Mouse (Mus musculus) CD8-positive naive resting alpha-beta T cell, adult 2 months (primary cell): ENCODE results near the gene Upk3bl.
"Not testable (repeated sequence)": the region's sequence is repeated elsewhere in the genome, so short reads cannot be mapped to it uniquely, and the experiment has no call there.

ENCODE experiments used
- DNase-seq, 2 experiments: peaks; one replicate each; pipeline ENCODE4 v3.0.0; 2022; ENCODE audit warnings: low read depth in 2 of 2, low spot score in 2 of 2

Upk3bl gene

GRCm38 (mm10) chr5:136045987-136046386, 8.3 kb upstream of the Upk3bl start:
- DNase-seq: peak; percentile 68 to 86

- not testable (repeated sequence) for DNase-seq
Observed at GRCm38 (mm10) chr5:136048541-136048940, 5.8 kb upstream of the Upk3bl start.

GRCm38 (mm10) chr5:136049926-136050325, 4.4 kb upstream of the Upk3bl start:
- DNase-seq: no peak

GRCm38 (mm10) chr5:136051231-136052085, 2.8 kb upstream of the Upk3bl start:
- no peak for DNase-seq

- DNase-seq: no peak
Observed at GRCm38 (mm10) chr5:136052861-136053655, 1.2 kb upstream of the Upk3bl start.

GRCm38 (mm10) chr5:136056062-136056461, 1.8 kb downstream of the Upk3bl start:
- no peak for DNase-seq

GRCm38 (mm10) chr5:136057085-136057484, 2.8 kb downstream of the Upk3bl start:
- no peak for DNase-seq

- DNase-seq: peak; percentile 46 to 51
Observed at GRCm38 (mm10) chr5:136061567-136061966, 7.3 kb downstream of the Upk3bl start.

- no peak for DNase-seq
Observed at GRCm38 (mm10) chr5:136063920-136064319, 9.6 kb downstream of the Upk3bl start.

GRCm38 (mm10) chr5:136066404-136067148, 12.3 kb downstream of the Upk3bl start:
- DNase-seq: not testable (repeated sequence)

GRCm38 (mm10) chr5:136069411-136069810, 15.1 kb downstream of the Upk3bl start:
- no peak for DNase-seq

GRCm38 (mm10) chr5:136073051-136073450, 18.8 kb downstream of the Upk3bl start:
- no peak for DNase-seq

GRCm38 (mm10) chr5:136073526-136073925, 19.2 kb downstream of the Upk3bl start:
- DNase-seq: no peak

- DNase-seq: no peak
Observed at GRCm38 (mm10) chr5:136075076-136075475, 20.8 kb downstream of the Upk3bl start.

- no peak for DNase-seq
Observed at GRCm38 (mm10) chr5:136076284-136076683, 22.0 kb downstream of the Upk3bl start.

- DNase-seq: no peak
Observed at GRCm38 (mm10) chr5:136077001-136077550, 22.8 kb downstream of the Upk3bl start.

- no peak for DNase-seq
Observed at GRCm38 (mm10) chr5:136078136-136078535, 23.8 kb downstream of the Upk3bl start.

GRCm38 (mm10) chr5:136082345-136082744, 28.1 kb downstream of the Upk3bl start:
- peak in 1 of 2 experiments; percentile 23 for DNase-seq

- DNase-seq: peak; percentile 82 to 93
Observed at GRCm38 (mm10) chr5:136083669-136084107, 29.4 kb downstream of the Upk3bl start, which contains the start of gene Rasa4. TSS of gene Rasa4 (plus strand) at chr5:136083916.

- peak in 1 of 2 experiments; percentile 22 for DNase-seq
Observed at GRCm38 (mm10) chr5:136084144-136084881, 30.0 kb downstream of the Upk3bl start.
